Mouse (Mus musculus): ENCODE measurements around the gene Olfml3. TPM values are rescaled to one million over a fixed set of nuclear protein-coding genes. Genes with fewer than 3 reads are reported as not detected.

Olfml3 gene
- polyA plus RNA-seq (2016; fragmentation: Nextera tagmentation; extraction: Ambion mirVana) = 33.8 and 36.9 TPM in 2 replicates

- Histone ChIP-seq H3K36me3 (peaks cover 8% of the 10 kb centered on the region), H3K27me3 (no peaks in the 10 kb centered on the region), H3K27ac (peak within 1 kb of the TSS; percentile 97), H3K4me2 (peak within 1 kb of the TSS; percentile 71), H3K4me1 (replicated peaks) (peaks cover 58% of the 10 kb centered on the region), H3K9me3 (no peaks in the 10 kb centered on the region), H3K4me3 (replicated peaks) (peak within 1 kb of the TSS; percentile 45), H3K9ac (replicated peaks) (peak within 1 kb of the TSS; percentile 59)
- whole genome bisulfite sequencing = under 1% methylated on average over 18 of the region's 18 CpGs
- peak; percentile 89 for ATAC-seq (ENCODE audit: insufficient number of reproducible peaks, insufficient read depth, low FRiP score, low TSS enrichment, low read depth)
Observed at GRCm38 (mm10) chr3:103737778-103738571, at the start of gene Olfml3. Olfml3 (minus strand) TSS chr3:103738001.

GRCm38 (mm10) chr3:103787225-103787624 lies 49.4 kb upstream of the Olfml3 start:
- ATAC-seq (ENCODE audit: insufficient number of reproducible peaks, insufficient read depth, low FRiP score, low TSS enrichment, low read depth) = no peak
- no peak overlapping the region for H3K27ac ChIP-seq
- no peaks in the 10 kb centered on the region for H3K36me3 ChIP-seq
- H3K4me2 ChIP-seq = no peak overlapping the region
- WGBS = 74% methylated on average over 7 of the region's 7 CpGs
- H3K27me3 ChIP-seq = no peaks in the 10 kb centered on the region
- no peak overlapping the region for H3K9ac ChIP-seq (replicated peaks)
- no peak overlapping the region for H3K4me3 ChIP-seq (replicated peaks)
- H3K4me1 ChIP-seq (replicated peaks) = peaks cover 32% of the 10 kb centered on the region
- no peaks in the 10 kb centered on the region for H3K9me3 ChIP-seq

DNA sequence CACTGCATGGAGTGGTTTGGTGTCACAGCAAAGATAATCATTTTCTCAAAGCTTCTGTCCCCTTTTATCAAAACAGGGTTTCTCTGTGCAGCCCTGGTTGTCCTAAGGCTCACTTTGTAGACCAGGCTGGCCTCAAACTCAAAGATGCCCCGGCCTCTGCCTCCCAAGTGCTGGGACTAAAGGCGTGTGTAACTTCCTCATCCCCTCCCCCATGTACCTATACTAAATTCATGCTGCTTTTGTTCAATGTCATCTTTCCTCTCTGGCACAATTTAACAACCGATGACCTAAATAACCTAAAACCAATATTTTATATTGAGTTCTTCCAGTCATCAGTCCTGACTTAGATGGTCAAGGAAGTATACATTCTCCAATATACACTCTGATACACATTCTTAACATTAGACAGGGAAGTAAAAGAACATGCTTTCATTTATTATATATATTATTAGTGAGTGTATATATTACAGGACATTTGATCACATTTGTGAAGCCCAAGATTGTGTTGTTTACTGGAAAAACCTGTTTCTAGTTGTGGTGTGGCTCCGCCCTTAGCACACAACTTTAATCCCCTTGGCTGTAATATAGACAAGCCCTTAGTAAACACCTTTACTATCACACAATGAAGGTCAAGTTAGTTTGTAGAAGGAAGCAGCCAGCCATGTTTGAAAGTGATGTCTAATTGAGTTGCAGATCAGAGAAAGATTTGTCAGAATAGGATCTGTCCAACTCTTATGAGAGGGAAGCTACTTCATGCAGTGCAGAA lies 45.2 kb upstream of the Olfml3 start:
- no peaks in the 10 kb centered on the region for H3K27me3 ChIP-seq
- no peak overlapping the region for H3K9ac ChIP-seq (replicated peaks)
- no peak overlapping the region for H3K27ac ChIP-seq
- peaks cover 2% of the 10 kb centered on the region; the same call in 1 of the 2 replicates for H3K36me3 ChIP-seq
- H3K4me2 ChIP-seq = no peak overlapping the region
- no peaks in the 10 kb centered on the region for H3K9me3 ChIP-seq
- peaks cover 15% of the 10 kb centered on the region; the same call in 1 of the 2 replicates for H3K4me1 ChIP-seq (replicated peaks)
- ATAC-seq (ENCODE audit: insufficient number of reproducible peaks, insufficient read depth, low FRiP score, low TSS enrichment, low read depth) = no peak
- no peak overlapping the region for H3K4me3 ChIP-seq (replicated peaks)
- 86% methylated on average over 4 of the region's 4 CpGs for WGBS

GRCm38 (mm10) chr3:103780777-103781176 lies 43.0 kb upstream of the Olfml3 start:
- Histone ChIP-seq H3K36me3 (peaks cover 21% of the 10 kb centered on the region), H3K9ac (replicated peaks) (no peak overlapping the region), H3K4me2 (no peak overlapping the region), H3K27me3 (no peaks in the 10 kb centered on the region), H3K9me3 (no peaks in the 10 kb centered on the region), H3K27ac (no peak overlapping the region), H3K4me1 (replicated peaks) (peaks cover 12% of the 10 kb centered on the region; the same call in 1 of the 2 replicates), H3K4me3 (replicated peaks) (no peak overlapping the region)
- 85% methylated on average over 5 of the region's 5 CpGs for WGBS
- no peak for ATAC-seq (ENCODE audit: insufficient number of reproducible peaks, insufficient read depth, low FRiP score, low TSS enrichment, low read depth)

GRCm38 (mm10) chr3:103780271-103780670 lies 42.5 kb upstream of the Olfml3 start:
- 85% methylated on average over 3 of the region's 3 CpGs for WGBS

GRCm38 (mm10) chr3:103779183-103779582 lies 41.4 kb upstream of the Olfml3 start:
- Histone ChIP-seq H3K4me3 (replicated peaks) (no peak overlapping the region), H3K9me3 (no peaks in the 10 kb centered on the region), H3K27me3 (no peaks in the 10 kb centered on the region), H3K4me2 (no peak overlapping the region), H3K36me3 (peaks cover 25% of the 10 kb centered on the region), H3K9ac (replicated peaks) (no peak overlapping the region), H3K27ac (no peak overlapping the region), H3K4me1 (replicated peaks) (0 out of 2 replicates have a peak, but pooled peaks cover under 1% of the 10 kb centered on the region)
- no peak for ATAC-seq (ENCODE audit: insufficient number of reproducible peaks, insufficient read depth, low FRiP score, low TSS enrichment, low read depth)
- 89% methylated on average over 7 of the region's 7 CpGs for WGBS

More at GRCm38 (mm10) chr3:103780271-103780670, 42.5 kb upstream of the Olfml3 start:
- Histone ChIP-seq H3K9me3 (no peaks in the 10 kb centered on the region), H3K36me3 (peaks cover 25% of the 10 kb centered on the region), H3K4me3 (replicated peaks) (no peak overlapping the region), H3K4me2 (no peak overlapping the region), H3K9ac (replicated peaks) (no peak overlapping the region), H3K27ac (no peak overlapping the region), H3K4me1 (replicated peaks) (peaks cover 7% of the 10 kb centered on the region; the same call in 1 of the 2 replicates), H3K27me3 (no peaks in the 10 kb centered on the region)
- no peak for ATAC-seq (ENCODE audit: insufficient number of reproducible peaks, insufficient read depth, low FRiP score, low TSS enrichment, low read depth)

DNA sequence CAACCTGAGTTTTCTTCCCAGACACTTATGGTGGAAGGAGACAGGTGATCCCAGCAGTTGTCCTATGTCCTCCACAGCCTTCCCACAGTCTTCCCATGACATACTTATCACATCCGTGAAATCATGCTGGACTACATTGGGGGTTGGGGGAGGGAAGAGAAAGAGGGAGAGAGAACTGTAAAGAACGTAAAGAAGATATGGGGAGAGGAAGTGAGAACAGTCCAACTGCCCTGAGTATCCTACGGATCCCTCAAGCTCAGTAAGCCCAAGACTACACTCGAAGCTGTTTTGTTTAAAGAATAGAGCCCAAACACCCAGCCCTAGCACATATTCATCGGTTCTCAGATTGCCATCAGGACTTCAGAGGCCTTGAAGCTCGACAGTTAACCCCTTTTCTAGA lies 40.9 kb upstream of the Olfml3 start:
- Histone ChIP-seq H3K9me3 (no peaks in the 10 kb centered on the region), H3K4me2 (no peak overlapping the region), H3K4me3 (replicated peaks) (no peak overlapping the region), H3K9ac (replicated peaks) (no peak overlapping the region), H3K27me3 (no peaks in the 10 kb centered on the region), H3K27ac (no peak overlapping the region), H3K4me1 (replicated peaks) (0 out of 2 replicates have a peak, but pooled peaks cover 4% of the 10 kb centered on the region), H3K36me3 (peaks cover 29% of the 10 kb centered on the region)
- WGBS = 86% methylated on average over 6 of the region's 6 CpGs
- ATAC-seq (ENCODE audit: insufficient number of reproducible peaks, insufficient read depth, low FRiP score, low TSS enrichment, low read depth) = no peak

DNA sequence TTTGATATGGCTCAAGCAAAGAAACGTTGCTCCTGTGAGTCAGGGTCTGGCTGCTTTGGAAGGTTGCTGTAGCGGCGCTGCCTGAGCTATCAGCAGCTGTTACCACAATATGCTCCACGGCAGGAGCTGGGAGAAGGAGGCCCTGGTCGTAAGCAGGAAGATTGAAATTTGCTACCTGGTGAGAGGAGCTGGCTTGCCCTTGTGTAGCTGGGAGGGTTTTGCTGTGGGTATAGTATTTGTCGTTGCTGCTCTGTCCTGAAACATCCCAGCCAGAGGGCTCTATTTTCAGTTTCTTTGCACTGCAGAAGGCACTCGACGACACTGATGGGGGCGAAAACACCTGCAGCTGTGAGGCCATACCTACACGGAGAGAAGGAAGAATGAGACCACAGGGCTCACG lies 40.1 kb upstream of the Olfml3 start:
- Histone ChIP-seq H3K4me1 (replicated peaks) (0 out of 2 replicates have a peak, but pooled peaks cover 4% of the 10 kb centered on the region), H3K4me2 (no peak overlapping the region), H3K27me3 (no peaks in the 10 kb centered on the region), H3K9ac (replicated peaks) (no peak overlapping the region), H3K9me3 (no peaks in the 10 kb centered on the region), H3K36me3 (peaks cover 31% of the 10 kb centered on the region), H3K4me3 (replicated peaks) (no peak overlapping the region), H3K27ac (no peak overlapping the region)
- 90% methylated on average over 11 of the region's 11 CpGs for WGBS
- ATAC-seq (ENCODE audit: insufficient number of reproducible peaks, insufficient read depth, low FRiP score, low TSS enrichment, low read depth) = no peak

GRCm38 (mm10) chr3:103774009-103774408 lies 36.2 kb upstream of the Olfml3 start:
- Histone ChIP-seq H3K9me3 (no peaks in the 10 kb centered on the region), H3K27me3 (no peaks in the 10 kb centered on the region), H3K4me1 (replicated peaks) (0 out of 2 replicates have a peak, but pooled peaks cover 4% of the 10 kb centered on the region), H3K4me3 (replicated peaks) (no peak overlapping the region), H3K4me2 (no peak overlapping the region), H3K36me3 (peaks cover 36% of the 10 kb centered on the region), H3K27ac (no peak overlapping the region), H3K9ac (replicated peaks) (no peak overlapping the region)
- 91% methylated on average over 15 of the region's 15 CpGs for WGBS
- no peak for ATAC-seq (ENCODE audit: insufficient number of reproducible peaks, insufficient read depth, low FRiP score, low TSS enrichment, low read depth)

DNA sequence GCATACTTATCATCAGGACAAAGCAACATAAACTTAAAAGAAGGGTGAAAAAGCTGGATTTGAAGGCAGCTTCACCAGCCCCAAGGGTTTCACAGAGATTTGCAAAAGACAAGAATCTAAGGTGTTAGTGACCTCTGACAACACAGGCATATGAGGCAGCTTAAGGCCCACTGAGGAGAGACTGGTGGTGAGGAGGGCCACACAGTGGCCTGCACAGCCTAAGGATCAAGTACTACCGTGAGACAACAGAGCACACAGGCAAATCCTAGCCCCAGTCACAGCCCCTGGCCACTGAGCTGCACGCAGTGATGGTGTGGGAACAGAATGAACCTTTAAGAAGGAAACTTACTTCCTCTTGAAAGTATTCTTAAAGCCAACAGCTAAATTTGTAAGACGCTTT lies 35.7 kb upstream of the Olfml3 start:
- no peak for ATAC-seq (ENCODE audit: insufficient number of reproducible peaks, insufficient read depth, low FRiP score, low TSS enrichment, low read depth)
- Histone ChIP-seq H3K36me3 (peaks cover 40% of the 10 kb centered on the region), H3K27ac (no peak overlapping the region), H3K4me2 (no peak overlapping the region), H3K9me3 (no peaks in the 10 kb centered on the region), H3K4me1 (replicated peaks) (0 out of 2 replicates have a peak, but pooled peaks cover 4% of the 10 kb centered on the region), H3K9ac (replicated peaks) (no peak overlapping the region), H3K4me3 (replicated peaks) (no peak overlapping the region), H3K27me3 (no peaks in the 10 kb centered on the region)
- WGBS = 86% methylated on average over 3 of the region's 3 CpGs

DNA sequence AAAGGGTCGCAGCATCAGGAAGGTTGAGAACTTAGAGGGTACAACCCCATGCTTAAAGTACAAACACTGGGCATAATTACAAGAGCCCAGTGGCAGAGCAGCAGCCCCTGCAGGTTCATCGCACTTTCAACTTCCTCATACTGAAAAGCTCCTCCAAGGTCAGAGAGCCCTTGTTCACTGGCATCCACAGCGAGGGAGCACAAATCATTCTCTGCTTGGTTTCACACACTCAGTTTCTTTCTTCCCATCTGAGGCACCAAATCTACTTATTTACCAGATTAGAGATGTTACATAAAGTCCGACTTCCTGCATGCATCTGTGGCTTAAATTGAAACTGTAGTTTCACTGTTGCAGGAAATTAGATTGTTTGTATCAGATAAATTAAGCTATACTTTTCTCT lies 35.0 kb upstream of the Olfml3 start:
- peaks cover 42% of the 10 kb centered on the region for H3K36me3 ChIP-seq
- no peaks in the 10 kb centered on the region for H3K27me3 ChIP-seq
- H3K4me1 ChIP-seq (replicated peaks) = 0 out of 2 replicates have a peak, but pooled peaks cover 4% of the 10 kb centered on the region
- no peak for ATAC-seq (ENCODE audit: insufficient number of reproducible peaks, insufficient read depth, low FRiP score, low TSS enrichment, low read depth)
- no peaks in the 10 kb centered on the region for H3K9me3 ChIP-seq
- H3K9ac ChIP-seq (replicated peaks) = no peak overlapping the region
- H3K4me3 ChIP-seq (replicated peaks) = no peak overlapping the region
- no peak overlapping the region for H3K27ac ChIP-seq
- 92% methylated on average over 4 of the region's 4 CpGs for WGBS
- no peak overlapping the region for H3K4me2 ChIP-seq

All from limb, embryonic 12.5 days (tissue).